Mouse (Mus musculus): ENCODE data around the gene Il6ra. TPM values are rescaled to one million over a fixed set of nuclear protein-coding genes. Genes with fewer than 3 reads are reported as not detected.
"Not testable (repeated sequence)": the region's sequence is repeated elsewhere in the genome, so short reads cannot be mapped to it uniquely, and the experiment has no call there.

Il6ra gene
- total RNA-seq, 4 experiments from 2014 or later: 2.8 to 4.3 (median 3.1) TPM

DNA sequence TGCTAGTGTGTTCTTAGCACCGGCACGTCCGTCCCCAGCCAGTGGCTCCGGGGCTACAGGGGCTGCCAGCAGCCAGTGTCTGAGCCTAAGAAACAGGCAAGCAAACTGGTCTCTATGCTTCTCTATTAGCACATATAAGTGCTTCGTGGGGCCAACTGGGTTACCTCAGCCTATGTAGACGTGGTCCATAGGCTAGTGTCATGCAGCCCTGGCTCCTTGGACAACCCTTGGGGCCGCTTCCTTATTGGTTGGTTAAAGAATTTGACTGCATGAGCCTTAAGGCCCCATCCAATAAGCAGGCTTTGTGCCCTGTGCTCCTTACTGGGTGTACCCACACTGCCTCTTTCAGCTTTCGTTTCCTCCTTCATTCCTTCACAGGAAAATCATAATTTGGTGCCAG, 37.2 kb downstream of the Il6ra start:
- no peak for DNase-seq (ENCODE audit: low spot score)

DNA sequence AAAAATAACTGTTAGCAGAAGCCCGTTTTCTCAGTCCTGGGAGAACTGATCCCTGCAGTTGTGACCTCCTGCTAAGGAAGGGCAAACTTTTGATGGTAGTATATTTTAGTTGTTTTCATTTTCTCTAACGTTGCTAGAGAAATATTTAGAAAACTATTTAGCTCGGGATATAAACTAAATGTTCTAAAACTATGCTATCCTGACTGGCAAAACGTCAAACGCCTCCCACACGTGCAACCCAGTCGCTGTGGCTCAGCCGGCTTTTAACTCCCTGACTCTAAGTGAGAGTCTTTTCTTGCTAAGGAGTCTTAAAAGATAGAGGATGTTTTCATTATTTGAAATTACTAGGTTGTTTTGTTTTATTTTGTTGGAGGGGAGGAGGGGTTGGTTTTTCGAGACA, 38.0 kb downstream of the Il6ra start:
- DNase-seq (ENCODE audit: low spot score): no peak

DNA sequence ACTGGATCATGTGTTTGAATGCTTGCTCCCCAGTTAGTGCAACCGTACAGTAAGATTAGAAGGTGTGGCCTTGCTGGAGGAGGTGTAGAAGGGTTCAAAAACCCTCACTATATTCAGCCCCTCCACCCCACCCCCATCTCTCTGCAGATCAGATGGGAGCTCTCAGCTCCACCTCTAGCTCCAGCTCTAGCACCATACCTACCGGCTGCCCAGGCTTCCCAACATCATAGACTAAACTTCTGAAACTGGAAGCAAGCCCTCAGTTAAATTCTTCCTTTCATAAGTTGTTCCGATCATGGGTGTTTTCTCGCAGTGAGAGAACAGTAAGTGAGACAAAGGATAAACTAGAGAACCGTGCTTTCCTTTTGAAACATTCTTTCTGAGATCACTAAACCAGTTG, 38.9 kb downstream of the Il6ra start:
- DNase-seq (ENCODE audit: low spot score): no peak

DNA sequence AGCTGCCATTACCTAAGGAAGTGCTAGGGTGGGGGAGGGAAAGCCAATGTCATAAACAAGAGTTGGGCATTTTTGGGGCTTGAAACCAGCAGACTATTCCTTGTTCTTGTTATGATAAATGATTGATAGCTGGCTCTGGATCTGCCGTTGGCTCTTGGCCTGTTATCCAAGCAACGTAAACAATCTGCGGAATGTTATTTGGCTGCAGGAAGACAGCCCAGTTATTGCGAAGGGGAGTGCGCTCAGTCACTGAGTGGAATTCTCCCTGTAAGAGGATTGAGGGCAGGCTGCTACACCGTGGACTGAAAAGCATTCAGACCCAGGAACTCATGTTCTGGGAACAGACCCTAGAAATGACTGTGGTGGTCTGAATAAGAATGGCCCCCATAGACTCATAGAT, 40.3 kb downstream of the Il6ra start:
- no peak for DNase-seq (ENCODE audit: low spot score)

DNA sequence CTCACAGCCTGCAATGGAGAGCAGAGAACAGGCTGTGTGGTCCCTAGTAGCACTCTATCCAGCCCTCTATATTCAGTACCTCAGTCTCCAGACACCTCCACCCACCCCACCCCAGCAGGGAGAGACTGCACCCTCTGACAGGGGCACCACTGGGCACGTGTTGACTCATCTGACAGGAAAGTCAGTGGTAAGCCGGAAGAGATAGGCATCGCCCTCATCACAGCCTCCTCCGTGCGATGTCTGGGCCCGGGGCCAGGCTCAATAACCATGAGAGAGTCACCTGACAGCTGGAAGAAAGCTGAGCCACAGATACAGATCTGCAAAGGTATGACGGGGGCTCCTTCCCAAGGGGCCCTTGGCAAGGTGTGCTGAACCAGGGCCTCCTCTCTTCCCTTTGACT, 40.8 kb downstream of the Il6ra start:
- no peak for DNase-seq (ENCODE audit: low spot score)

DNA sequence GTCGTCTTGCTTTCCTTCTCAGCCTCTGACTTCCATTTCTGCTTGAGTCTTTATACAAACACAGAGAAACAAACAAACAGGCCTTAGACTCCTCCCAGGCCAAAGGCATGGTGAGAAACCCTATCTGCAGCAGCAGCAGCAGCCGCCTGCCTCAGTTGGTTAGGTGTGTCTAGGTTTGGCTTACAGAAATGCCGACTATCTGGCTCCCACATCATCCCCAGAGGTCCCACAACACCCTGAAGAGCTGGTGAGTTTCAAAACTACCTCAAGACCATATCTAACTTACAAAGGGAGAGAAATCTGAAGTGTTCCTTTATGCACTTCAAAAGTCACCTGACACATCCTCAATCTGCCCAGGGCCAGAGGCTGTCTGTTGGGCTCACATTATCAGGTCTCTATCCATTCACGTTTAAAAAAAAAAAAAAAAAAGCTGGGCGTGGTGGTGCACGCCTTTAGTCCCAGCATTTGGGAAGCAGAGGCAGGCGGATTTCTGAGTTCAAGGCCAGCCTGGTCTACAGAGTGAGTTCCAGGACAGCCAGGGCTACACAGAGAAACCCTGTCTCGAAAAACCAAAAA, 41.6 kb downstream of the Il6ra start:
- no peak for DNase-seq (ENCODE audit: low spot score)

DNA sequence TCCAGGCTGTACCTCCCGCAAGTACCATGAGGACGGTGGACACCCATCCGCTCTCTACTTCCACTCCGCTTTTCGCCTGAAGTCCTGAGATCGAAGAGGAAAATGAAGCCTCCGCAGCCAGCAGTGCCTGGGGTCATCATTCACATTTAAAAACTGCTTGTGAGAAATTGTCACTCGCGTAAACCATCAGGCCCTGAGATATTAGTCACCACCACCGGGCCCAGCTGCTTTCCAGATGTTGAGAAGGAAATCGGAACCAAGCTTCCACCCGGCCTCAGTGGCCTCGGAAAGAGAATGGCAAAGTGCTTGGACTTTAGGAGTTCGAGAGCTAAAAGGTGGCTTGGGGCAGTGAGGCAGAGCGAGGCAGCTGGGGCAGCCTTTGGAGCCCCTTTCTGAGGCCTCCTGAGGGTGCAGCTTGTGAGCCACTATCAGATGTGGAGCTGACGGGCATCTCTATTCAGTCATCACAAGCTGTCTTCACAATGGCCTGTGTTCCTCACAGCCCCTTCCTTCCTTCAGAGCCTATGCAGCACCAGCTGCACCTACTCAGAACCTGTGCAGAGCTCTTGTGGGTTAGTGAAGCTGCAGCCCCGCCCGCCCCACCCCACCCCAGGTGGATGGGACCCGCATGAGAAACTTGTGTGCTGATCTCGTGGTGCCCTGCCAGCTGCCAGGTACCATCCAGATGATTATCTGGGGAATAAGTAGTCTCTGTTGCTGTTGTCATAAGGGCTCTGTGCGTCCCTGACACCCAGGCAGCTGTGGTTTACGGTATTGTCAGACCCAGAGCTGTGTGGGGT, 42.3 kb downstream of the Il6ra start:
- DNase-seq (ENCODE audit: low spot score): no peak

DNA sequence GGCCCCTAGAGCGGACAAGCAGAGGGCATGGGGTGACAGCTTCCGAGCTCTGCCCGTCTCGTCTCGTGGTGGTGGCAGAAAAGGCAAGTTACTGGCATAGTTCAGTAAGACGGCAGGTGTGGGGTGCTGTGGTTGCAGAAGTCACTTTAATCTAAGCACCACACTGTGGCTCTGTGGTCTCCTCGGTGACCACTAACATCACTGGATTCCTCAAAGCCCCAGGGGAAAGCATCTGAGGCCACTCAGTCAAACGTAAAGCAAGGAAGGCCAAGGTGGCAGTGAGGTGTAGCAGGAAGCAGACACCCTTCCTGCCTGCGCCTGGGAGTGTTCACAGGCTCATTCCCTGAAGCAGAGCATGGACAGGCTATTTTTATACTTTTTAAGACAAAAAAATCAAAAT, 43.4 kb downstream of the Il6ra start:
- no peak for DNase-seq (ENCODE audit: low spot score)

DNA sequence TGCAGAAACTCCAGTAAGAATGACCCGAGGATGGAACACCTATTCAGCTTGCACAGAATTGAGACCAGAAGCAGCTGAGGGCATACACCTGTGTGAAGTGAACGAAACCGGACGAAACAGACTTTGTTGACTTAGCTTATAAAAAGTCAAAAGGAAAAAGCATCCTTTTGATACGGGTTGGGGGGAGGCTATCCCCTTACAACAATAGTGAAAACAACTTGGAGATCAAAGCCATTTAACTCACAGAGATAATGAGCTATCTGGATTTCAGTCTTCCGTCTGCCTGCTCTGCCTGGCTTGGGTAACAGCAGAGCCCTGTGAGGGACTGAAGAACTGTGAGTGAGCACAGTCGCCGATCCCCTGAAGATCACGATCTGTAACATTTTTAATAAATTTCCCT, 44.0 kb downstream of the Il6ra start:
- DNase-seq (ENCODE audit: low spot score): no peak

DNA sequence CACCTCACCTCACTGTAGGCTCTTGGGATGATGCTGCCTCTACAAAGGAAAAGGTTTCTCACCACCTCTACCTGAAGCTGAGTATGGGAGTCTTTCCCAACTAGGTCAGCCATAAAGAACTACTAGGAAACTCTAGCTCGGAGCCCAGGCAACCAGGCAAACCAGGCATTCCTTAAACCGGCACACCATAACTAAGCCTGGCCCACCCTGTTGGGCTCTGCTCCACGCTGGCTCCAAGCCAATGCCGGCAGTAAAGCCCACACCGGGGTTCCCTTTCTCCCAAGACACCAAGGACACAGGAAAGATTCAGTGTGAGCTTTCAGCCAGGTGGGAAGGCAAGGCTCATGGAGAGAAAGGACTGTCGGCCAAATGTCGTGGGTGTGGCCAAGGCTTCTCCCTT, 44.6 kb downstream of the Il6ra start:
- DNase-seq (ENCODE audit: low spot score): no peak

DNA sequence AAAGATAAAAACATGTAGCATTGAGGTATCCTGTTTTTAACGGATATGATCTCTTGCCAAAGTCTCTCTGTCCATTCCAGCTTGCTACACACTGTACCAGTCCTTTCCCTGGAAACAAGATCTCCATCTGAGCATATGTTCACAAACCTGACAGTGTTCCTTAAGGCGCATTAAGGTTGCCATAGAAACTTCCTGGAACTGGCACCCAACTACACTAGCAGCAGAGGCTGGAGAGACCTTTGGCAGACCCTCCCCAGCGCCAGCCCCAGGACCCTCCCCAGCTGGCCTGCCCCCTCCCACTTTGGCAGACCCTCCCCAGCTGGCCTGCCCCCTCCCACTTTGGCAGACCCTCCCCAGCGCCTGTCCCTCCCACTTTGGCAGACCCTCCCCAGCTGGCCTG, 45.3 kb downstream of the Il6ra start:
- no peak for DNase-seq (ENCODE audit: low spot score)

DNA sequence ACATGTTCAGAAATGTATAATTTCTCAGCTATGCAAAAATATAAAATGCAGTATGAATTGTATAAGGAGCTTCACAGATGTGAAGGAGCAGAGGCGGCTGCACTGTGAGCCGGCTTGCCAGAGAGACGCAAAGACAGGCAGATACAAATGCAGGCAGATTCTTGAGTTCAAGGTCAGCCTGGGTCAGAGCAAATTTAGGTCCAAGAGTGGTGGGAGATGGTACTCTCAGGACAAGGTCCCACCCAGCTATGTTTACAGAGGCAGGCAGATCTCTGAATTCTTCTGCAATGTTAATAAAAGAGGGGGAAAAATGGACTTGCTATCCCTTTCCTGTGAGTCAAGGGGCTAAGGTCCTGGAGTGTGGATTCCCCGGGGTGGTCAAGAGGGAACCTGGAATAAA, 47.2 kb downstream of the Il6ra start:
- no peak for DNase-seq (ENCODE audit: low spot score)

DNA sequence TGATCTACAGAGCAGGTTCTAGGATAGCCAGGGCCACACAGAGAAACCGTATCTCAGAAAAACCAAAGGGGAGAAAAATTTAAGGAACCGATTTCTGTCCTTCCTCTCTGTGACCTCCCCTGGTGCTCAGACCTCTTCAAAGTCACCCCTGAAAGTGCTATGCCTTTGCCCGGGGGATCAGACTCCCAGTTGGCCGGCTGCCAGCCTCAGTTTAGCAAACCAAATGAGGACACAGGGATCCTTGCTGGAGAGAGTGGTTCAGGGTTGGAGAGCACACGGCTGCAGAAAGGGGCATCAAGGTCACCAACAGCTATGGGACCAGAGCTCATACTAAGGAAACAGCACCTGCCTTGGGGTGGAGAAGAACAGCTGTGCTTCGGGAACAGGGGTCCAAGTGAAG, 48.0 kb downstream of the Il6ra start:
- no peak for DNase-seq (ENCODE audit: low spot score)

DNA sequence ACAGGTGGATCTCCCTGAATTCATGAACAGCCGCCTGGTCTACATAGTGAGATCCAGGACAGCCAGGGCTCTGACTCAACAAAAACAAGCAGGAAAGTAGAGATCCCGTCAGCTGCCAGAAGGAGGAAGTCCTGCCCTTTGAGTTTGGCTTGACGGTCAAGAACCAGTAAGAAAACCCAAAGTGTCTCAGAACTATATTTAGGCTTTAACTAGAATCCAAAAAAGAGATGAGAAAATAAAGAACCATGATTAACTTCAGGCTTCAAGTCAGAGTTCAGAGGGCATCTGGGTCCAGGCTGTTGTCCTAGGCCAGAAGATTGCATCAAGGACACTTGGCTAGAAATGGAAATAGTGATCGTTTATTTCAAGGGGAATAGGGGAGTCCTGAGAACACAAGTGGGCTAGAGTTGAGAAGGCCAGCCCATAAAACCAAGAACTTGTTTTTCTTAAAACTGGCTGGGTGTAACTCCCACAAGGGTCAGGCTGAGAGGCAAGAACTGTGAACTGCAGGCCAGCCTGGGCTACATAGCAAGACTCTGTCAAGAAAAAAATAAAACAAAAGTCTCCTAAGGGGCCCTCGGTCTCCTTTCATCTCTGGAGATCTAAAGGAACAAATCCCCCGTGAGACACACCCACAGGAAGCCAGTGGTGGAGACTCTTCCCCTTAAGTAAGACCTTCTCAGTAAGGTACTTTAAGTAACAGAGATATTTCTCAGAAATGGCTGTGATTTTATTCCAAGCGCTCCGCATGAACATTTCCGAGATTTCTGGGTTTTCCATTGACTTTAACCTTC, 49.1 kb downstream of the Il6ra start:
- DNase-seq (ENCODE audit: low spot score): peak; percentile 72

DNA sequence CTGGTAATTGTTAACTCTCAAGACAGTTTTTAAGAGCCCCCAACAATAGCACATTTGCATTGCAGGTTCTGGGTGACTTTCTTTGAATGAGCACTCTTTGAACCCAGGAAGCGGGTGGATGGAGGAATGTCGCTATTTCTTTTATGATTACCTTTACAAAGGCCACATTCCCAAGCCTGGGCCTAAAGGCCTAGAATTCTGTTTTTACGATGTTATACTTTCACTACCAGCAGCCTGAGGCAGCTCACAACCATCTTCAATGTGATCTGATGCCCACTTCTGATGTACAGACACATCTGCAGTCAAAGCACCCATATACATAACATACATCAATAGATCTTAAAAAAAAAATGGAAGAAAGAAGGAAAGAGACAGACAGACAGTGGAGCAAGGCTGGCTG, 49.7 kb downstream of the Il6ra start:
- not testable (repeated sequence) for DNase-seq (ENCODE audit: low spot score)

DNA sequence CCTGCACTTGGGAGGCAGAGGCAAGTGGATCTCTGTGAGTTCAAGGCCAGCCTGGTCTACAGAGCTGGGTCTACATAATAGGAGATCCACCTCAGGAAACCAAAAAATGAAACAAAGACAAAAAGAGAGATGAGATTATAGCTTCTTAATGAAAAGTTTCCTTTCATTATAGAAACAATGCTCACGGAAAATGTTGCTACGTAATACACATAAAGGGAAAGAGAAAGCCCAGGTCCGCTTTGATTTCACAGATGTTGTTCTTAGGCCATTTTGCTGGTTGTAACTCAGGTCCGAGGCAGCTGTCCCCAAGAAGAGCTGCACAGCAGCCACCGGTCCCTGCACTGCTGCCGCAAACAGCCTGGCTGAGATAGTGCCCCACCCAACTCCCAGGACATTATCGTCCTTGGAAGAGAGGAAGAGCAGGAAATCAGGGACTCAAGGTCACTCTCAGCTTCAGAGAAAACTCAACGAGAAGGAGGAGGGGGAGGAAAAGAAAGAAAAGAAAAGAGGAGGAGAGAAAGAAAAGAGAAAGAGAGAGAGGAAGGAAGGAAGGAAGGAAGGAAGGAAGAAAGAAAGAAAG, 50.7 kb downstream of the Il6ra start:
- no peak for DNase-seq (ENCODE audit: low spot score)

DNA sequence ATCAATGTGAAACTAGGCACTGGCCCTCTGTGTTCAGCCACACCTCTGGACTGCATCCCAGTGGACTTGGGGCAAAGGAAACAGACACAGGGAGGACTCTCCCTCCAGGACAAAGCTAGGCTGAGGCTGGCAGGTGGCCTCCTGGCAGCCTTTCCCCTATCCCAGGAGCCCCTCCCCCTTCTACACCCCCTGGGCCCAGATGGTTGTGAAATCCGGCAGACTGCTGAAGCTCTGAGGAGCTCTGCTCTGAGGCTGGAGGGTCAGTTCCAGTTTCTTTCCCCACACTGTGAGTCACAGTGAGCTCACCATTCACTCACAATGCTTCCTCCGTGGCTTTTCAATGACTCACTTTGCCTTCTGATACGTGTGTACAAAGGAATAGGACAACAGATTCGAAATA, 51.9 kb downstream of the Il6ra start:
- DNase-seq (ENCODE audit: low spot score): peak; percentile 81

DNA sequence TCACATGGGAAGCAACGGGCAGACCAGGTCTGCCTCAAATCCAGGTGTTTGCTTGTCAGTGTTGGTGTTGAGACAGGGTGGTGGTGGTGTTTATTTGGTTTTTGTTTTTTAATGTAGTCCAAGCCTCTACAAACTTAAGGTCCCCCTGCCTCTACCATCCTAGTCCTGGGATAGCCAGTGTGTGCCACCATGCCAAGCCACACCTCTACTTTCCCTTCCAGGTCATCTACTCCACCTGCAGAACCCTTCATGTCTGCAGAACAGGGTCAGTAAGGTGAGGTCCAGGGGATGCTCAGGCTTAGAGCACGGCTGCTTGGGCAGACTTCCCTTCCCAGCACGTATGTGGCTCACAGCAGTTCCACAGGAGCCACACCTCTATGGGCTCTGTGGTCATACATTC, 52.7 kb downstream of the Il6ra start:
- DNase-seq (ENCODE audit: low spot score): no peak

DNA sequence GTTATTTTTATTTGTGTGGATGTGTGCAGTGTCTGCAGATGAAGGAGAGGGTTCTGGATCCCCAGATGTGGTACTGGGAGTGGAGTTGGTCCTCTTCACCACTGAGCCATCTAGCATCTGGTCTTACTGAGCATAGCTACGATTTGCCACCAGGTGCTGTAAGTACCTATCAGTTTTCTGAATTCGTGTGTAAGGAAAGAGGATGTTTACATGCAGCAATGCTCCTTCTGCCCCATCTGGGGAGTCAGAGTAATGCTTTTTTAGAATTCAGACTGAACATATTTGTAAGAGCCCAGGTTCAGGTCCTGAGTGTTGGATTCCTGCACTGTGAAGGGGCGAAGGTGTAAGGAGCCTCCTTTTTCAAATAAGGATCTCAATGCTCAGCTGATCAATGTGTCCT, 53.1 kb downstream of the Il6ra start:
- DNase-seq (ENCODE audit: low spot score): no peak

DNA sequence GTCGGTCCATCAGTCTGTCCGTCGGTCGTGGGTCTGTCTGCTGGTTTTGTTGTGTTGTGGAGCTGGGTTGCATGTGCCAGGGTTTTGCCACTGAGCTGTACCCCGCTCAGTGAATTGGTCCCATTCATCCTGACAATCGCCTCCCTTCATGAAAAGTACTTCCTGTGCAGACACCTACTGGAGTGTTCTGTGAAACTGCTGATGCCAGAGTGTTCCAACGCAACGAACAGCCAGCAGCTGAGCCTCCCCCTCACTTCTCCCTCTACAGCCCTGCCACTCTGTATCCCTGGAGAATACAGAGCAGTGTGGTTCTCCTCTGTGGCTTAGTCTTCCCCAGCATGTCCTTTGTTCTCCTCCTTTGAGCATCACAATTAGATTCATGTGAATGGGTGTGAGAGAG, 54.1 kb downstream of the Il6ra start:
- DNase-seq (ENCODE audit: low spot score): no peak

DNA sequence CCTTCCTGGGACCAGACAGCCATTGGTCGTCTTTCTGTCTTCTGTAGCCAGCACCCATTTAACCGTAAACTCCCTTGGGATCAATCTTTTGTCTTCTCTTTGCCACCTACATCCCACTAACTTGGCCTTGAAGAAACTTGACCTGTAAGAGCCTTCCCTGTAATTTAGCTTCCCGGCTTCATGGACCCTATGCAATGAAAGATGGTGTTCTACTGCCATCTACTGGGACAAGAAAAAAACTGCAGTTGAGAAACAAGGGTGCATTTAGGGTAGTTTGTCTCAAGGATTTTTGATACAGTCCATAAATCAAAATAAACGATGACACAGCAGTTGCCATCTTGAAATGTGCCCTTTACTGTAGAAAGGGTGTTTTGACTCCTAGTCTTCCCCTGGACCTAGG, 54.9 kb downstream of the Il6ra start:
- peak; percentile 64 for DNase-seq (ENCODE audit: low spot score)

DNA sequence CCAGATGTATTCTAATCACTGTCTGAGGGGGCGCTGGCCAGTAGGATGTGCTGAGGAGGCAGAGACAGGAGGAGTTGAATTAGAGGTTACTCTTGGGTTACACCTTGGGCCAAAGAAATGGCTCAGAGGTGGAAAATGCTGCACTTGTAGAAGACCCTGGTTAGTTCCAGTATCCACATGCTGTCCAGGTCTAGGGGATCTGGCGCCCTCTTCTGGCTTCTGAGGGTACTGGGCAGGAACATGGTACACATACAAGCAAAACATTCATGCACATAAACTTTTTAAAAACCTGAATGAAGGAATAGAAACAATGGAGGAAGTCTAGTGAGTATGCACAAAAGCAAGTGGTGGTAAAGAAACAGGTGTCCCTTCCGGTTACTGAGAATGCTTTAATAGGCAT, 55.6 kb downstream of the Il6ra start:
- DNase-seq (ENCODE audit: low spot score): no peak

DNA sequence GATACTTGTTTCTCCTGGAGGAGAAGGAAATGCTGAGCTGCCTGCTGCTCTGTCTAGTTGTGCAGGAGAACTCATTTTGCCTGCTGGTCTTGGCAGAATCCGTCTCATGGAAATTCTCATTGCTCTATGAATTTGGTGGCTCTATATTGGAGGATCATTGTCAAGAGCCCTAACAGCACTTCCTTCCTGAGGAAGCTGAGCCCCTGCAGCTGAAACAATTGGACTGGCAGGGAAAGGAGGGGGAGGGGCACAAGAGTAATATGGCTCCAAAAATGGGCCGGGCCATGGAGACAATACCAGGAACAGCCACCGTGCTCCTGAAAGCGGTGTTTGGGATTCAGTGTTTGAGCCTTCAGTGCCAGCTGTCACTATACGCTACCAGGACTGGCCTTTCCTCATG, 59.2 kb downstream of the Il6ra start:
- peak; percentile 82 for DNase-seq (ENCODE audit: low spot score)

Measured in heart, adult 8-10 months (tissue).